Mouse (Mus musculus): ENCODE measurements around the gene 1500011B03Rik. TPM values are rescaled to one million over a fixed set of nuclear protein-coding genes. Genes with fewer than 3 reads are reported as not detected.

Gene 1500011B03Rik
- total RNA-seq, 2 experiments from 2014 or later = 18.2 to 18.9 TPM

Small RNAs within 50 kb of the gene (microRNA-seq; reads per million reads assigned to microRNA genes)
- gene Mir6240 = 4.3 to 4.8 reads per million in 2 experiments

Other genes with a start within 250 kb of the 1500011B03Rik start
- gene Trpv4, start 165.0 kb downstream of the 1500011B03Rik start, total RNA-seq (2021) = 1 to 10 TPM; 2.1 to 2.5 TPM
- 10 to 100 TPM; 15.1 to 17.6 TPM for gene Gltp, start 132.5 kb downstream of the 1500011B03Rik start, total RNA-seq (2021)
- 1 to 10 TPM; 3.5 to 4.6 TPM for gene Tchp, start 115.7 kb downstream of the 1500011B03Rik start, total RNA-seq (2021)
- gene Ankrd13a, start 48.8 kb downstream of the 1500011B03Rik start, total RNA-seq (2021) = 10 to 100 TPM; 37.1 to 39.5 TPM
- 10 to 100 TPM; 25.5 to 31.9 TPM for gene Git2, start 48.0 kb downstream of the 1500011B03Rik start, total RNA-seq (2021)
- gene 4930519G04Rik, start 30.2 kb upstream of the 1500011B03Rik start, total RNA-seq (2021) = not detected
- gene Gm9936, start 35.2 kb upstream of the 1500011B03Rik start, total RNA-seq (2021) = not detected
- gene Oasl2, start 73.5 kb upstream of the 1500011B03Rik start, total RNA-seq (2021) = 1 to 10 TPM in 1 of 2 experiments, under 1 TPM in 1; 0.73 to 1.3 TPM
- not detected for gene Oasl1, start 99.8 kb upstream of the 1500011B03Rik start, total RNA-seq (2021)
- gene 2210016L21Rik, start 118.7 kb upstream of the 1500011B03Rik start, total RNA-seq (2021) = 10 to 100 TPM; 31.0 to 32.1 TPM
- gene Hnf1a, start 147.6 kb upstream of the 1500011B03Rik start, total RNA-seq (2021) = not detected
- 10 to 100 TPM; 39.9 to 44.5 TPM for gene Sppl3, start 187.7 kb upstream of the 1500011B03Rik start, total RNA-seq (2021)